Mouse (Mus musculus): ENCODE results near the gene Nfatc2.

Nfatc2 gene

GRCm38 (mm10) chr2:168479930-168480329 lies 121.5 kb downstream of the Nfatc2 start:
- peak; percentile 85 for DNase-seq

DNA sequence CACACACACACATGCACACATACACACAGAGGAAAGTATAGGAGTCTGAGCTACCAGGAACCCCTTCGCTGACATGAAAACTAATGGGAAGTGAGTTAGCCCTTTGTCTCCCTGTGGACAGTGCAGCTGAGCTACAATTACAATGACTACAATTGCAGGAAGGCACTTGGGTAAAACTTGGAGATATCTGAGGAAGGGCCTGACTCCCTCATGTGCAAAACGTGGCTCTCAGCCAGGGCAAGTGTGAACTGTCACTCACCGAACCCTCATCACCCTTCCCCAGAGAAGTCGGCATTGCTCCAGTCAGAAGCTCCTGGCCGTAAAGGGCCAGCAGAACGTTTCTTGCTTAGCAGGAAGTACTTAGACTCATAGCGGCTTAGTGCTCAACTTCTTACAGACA lies 123.0 kb downstream of the Nfatc2 start:
- DNase-seq: no peak

DNA sequence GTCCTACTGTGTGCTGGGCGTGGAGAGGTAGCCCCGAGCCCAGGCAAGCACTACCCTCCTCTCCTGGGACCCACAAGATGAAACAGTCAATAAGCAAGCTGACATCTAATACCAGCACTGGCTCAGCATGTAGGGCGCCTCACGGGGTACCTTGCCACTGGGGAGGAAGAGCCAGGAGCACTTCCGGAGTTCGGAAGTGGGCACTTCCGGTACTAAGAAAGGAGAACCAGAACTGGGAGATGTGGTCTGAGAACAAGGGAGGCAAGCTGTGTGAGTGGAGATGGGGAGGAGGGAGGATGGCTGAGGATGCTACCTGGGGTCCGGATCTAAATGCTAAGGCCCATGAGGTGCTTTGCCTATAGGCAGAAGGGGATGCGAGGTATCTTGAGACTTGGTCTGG lies 128.0 kb downstream of the Nfatc2 start:
- DNase-seq: no peak

- DNase-seq: peak; percentile 55
Observed at GRCm38 (mm10) chr2:168472899-168473298, 128.6 kb downstream of the Nfatc2 start.

DNA sequence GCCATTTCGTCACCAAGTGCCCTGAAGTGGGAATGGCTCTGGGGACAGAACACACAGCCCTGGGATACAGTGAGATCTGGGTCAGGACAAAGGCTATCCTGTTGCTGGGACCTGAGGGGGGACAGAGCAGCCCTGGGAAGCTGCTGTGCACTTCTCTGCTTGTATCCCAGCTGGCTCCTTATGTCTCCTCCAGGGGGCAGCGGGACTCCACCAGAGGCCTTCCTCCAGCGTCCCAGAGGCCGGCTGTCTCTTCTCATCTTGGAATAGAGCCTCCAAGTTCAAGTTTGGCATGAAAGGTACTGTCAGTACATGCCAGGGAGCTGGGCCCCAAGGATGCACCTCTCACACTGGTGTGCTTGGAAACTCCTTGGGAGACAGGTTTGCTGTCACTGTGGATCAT lies 132.4 kb downstream of the Nfatc2 start:
- peak; percentile 40 for DNase-seq

GRCm38 (mm10) chr2:168467166-168467565 lies 134.3 kb downstream of the Nfatc2 start:
- no peak for DNase-seq

- DNase-seq: no peak
Observed at GRCm38 (mm10) chr2:168466066-168466465, 135.4 kb downstream of the Nfatc2 start.

DNA sequence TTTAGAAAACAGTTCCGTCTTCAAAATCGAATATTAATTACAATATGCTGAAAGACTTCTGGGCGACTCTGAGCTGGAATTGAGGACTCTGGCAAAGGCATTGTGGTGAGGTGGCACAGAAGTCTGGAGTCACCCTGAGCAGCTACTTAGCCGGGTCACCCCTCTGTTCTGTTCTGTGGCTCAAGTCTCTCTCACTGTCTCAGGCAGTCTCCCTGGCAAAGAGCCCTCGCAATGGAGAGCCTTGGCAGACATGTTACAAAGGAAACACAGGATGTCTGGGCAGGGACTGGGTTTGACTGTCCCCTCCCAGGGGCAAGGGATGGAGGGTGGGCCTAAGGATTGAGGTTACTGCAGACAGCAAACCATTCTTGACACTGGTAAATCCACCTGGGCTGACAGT lies 135.8 kb downstream of the Nfatc2 start:
- DNase-seq: no peak

DNA sequence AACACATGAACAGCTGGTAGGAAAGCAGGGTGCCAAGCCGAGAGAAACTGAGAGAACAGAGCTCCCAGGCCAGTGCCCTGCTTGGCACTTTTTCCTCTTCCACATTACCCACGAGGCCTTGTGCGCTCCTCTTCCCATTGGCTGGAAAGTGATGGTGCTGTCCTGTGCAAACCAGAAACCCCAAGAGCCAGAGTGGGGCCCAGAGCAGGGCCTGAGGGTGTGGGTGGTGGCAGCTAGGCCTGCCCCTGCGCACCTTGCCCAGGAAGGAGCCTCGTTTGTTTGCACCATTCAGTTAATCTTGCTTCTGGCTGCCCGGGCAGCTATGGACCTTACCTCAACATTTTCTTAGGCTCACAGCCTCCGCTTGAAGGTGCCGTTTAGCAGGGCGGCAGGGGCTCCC lies 139.6 kb downstream of the Nfatc2 start:
- DNase-seq: no peak

GRCm38 (mm10) chr2:168459627-168460026 lies 141.8 kb downstream of the Nfatc2 start:
- no peak for DNase-seq

DNA sequence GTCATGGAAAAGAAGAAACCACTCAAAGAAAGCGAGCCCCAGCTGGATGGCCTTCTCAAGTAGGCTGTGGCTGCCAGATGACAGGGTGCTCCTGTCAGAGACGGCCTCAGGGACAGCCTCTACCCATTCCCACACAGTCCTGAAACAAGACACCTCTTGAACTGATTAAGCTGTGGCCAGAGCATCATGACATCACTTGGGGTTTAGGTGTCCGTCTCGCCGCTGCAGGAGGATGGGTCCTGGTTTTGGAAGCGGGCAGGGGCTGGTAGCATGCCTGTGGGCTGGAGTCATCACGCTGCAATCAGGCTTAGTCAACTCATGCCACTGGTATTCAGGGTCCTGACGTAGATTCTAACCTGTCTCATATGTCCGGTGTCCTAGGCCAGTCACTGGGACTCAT lies 142.9 kb downstream of the Nfatc2 start:
- no peak for DNase-seq

GRCm38 (mm10) chr2:168451714-168452708 lies 149.4 kb downstream of the Nfatc2 start:
- DNase-seq: no peak

DNA sequence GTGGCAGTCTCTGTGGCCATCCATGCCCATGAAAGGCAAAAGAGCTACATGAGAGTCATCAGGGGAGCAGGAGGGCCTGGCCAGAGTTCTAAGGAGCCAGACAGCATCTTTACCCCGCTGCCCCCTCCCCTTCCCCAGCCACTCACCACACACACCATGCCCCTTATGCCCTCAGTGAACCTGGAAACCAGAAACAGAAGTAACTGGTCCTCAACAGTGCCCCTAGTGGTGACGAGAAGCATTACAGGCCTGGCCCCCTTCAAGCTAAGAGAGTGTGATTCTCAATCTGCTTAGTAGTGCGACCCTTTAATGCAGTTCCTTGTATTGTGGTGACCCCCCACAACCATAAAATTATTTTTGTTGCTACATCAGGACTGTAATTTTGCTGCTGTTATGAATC lies 150.5 kb downstream of the Nfatc2 start:
- no peak for DNase-seq

DNA sequence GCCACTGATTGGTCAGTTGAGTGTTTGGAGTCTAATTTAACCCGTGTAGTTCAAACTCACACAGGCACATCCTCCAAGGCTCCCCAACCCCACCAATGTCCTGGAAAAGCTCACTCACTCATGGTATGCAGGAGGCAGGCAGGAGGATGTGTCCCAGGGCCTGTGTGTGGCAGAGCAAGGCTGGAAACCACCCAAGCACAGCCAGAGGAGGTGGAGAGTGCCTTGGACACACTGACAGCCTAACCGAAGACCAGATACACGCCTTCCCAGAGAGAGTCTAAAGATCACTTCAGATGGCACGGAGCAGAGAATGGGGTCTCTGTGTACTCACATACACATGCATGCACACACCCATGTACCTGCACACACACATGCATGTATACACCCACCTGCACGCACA lies 153.4 kb downstream of the Nfatc2 start:
- no peak for DNase-seq

GRCm38 (mm10) chr2:168447601-168448000 lies 153.9 kb downstream of the Nfatc2 start:
- no peak for DNase-seq

DNA sequence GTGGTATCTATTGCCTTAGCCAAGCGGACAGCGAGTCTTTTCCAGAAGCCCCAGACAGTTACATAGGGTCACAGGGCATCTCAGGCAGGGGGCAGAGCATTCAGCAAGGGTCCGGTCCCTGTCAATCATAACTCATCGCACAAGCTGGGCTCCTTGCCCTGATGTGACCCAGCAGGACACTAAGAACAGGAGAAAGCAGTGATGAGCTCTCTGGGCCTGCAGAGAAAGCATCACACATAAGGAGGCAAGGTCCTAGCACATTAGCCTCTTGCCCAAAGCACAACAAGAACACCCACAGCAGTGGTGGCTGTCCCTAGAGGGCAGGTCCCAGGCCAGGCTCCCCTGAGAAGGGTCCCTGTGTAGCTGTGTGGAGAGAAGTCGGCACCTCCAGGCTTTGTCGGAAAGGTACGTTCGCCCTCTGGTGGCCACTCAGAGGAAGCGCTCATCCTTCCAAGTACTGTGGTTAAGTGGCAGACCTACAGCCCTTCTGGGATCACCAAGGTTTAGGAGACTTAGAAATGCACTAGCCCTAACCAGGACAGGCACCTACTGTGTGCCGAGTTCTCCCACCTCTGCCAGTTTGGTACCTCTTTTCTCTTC lies 156.1 kb downstream of the Nfatc2 start:
- peak; percentile 17 for DNase-seq

DNA sequence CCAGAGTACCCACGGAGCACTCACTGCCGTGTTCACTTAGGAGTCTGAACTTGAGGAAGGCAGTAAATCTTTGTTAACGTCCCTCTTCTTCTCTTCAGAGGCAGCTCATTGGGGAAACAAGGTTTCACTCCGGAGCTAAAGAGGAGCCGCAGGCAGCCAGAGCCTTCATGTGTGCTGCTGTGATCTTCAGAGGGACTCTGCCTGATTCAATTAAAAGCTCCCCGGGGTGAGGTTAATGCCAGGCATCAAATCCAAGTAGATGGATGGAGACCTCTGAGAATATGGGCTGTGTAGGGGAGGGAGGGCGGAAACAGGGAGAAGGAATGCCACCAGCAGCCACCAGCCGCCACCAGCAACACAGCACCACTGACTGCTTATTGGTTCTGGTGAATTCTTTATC lies 157.3 kb downstream of the Nfatc2 start:
- DNase-seq: no peak

GRCm38 (mm10) chr2:168441494-168441893 lies 160.0 kb downstream of the Nfatc2 start:
- DNase-seq: no peak

GRCm38 (mm10) chr2:168440918-168441328 lies 160.5 kb downstream of the Nfatc2 start:
- peak; percentile 36 for DNase-seq

GRCm38 (mm10) chr2:168438981-168439452 lies 162.4 kb downstream of the Nfatc2 start:
- DNase-seq: no peak

DNA sequence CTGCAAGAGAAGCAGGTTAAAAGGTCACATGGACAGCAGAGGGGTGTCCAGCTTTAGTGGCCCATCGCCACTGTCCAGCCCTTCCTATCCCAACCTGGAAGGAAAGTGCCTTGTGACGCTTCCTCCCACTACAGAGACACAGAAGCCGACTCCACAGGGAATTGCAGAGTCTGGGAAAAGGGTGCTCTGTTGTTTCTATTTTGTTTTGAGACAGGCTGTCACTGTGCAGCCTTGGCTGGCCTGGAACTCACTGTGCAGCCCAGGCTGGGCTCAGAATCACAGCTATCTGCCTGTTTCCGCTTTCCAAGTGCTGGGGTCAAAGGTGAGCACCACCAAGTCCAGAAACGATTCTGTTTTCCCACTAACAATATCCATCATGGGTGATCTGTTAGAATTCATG lies 167.3 kb downstream of the Nfatc2 start:
- DNase-seq: no peak

DNA sequence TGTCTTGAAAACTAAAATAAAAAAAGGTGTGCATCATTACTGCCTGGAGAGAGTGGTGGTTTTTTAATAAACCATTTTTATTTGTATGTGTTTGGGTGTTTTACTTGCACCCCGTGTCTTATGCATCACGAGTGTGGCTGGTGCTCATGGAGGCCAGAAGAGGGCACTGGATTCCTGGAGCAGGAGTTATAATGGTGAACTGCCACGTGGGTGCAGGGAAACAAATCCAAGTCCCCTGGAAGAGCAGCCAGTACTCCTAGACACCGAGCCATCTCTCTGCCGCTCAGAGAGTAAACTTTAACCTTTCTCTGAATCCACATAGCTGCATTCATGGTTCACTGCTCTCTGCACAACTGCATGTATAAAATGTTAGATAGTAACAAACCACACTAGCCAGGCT lies 168.1 kb downstream of the Nfatc2 start:
- no peak for DNase-seq

- no peak for DNase-seq
Observed at GRCm38 (mm10) chr2:168432394-168432793, 169.1 kb downstream of the Nfatc2 start.

DNA sequence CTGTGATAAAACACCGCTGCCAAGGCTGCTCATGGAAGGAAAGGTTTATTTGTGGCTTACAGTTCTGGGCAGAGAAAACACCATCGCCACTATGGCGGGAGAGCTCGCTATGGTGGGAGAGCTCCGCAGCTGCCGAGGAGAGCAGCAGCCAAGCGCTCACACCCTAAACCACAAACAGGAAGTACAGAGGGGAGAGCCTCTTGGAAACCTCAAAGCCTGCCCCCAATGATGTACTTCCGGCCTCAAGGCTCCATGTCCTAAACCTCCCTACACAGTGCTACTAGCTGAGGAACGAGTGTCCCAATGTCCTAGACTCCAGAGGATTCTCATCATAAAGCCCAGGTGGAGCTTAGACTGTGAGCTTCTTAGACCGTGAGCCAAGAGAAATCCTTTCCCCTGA lies 171.9 kb downstream of the Nfatc2 start:
- DNase-seq: no peak
